Mouse (Mus musculus): Measurements from ENCODE around the gene Heatr5a.

- no peak for TF ChIP-seq GATA1 (IDR thresholded peaks at IDR 0.05; ENCODE audit: borderline replicate concordance, low read length)
- no peak for TF ChIP-seq FLI1 (IDR thresholded peaks at IDR 0.05; ENCODE audit: low read length)
Observed at GRCm38 (mm10) chr12:51851155-51851554, 120.0 kb downstream of the Heatr5a start.

Measured in megakaryocyte, embryonic 14.5 days (primary cell).